Mouse (Mus musculus): ENCODE measurements at regions not wholly inside any gene's neighbourhood (a gene's known extent, or its start where the extent isn't known, plus 50 kb on each side); places are given as distances from the start of the nearest gene placed in this dataset.

GRCm38 (mm10) chr1:190038046-190038445 is 115.9 kb upstream of the Smyd2 start:
- H3K4me1 ChIP-seq (replicated peaks) = peaks cover 25% of the 10 kb centered on the region
- H3K27me3 ChIP-seq (ENCODE audit: insufficient read depth, poor library complexity, severe bottlenecking) = no peaks in the 10 kb centered on the region
- no peak overlapping the region for H3K4me3 ChIP-seq
- WGBS = 44% methylated on average over 5 of the region's 5 CpGs
- H3K36me3 ChIP-seq = no peaks in the 10 kb centered on the region
- DNase-seq (ENCODE audit: low spot score) = no peak
- no peaks in the 10 kb centered on the region for H3K9me3 ChIP-seq
- H3K27ac ChIP-seq = no peak overlapping the region

- Histone ChIP-seq H3K27ac (no peak overlapping the region), H3K4me1 (replicated peaks) (peaks cover 25% of the 10 kb centered on the region), H3K27me3 (ENCODE audit: insufficient read depth, poor library complexity, severe bottlenecking) (no peaks in the 10 kb centered on the region), H3K36me3 (no peaks in the 10 kb centered on the region), H3K4me3 (no peak overlapping the region), H3K9me3 (no peaks in the 10 kb centered on the region)
- DNase-seq (ENCODE audit: low spot score) = no peak
- 76% methylated on average over 6 of the region's 6 CpGs for WGBS
These were observed 114.6 kb upstream of the Smyd2 start for GRCm38 (mm10) chr1:190036726-190037125.

DNA sequence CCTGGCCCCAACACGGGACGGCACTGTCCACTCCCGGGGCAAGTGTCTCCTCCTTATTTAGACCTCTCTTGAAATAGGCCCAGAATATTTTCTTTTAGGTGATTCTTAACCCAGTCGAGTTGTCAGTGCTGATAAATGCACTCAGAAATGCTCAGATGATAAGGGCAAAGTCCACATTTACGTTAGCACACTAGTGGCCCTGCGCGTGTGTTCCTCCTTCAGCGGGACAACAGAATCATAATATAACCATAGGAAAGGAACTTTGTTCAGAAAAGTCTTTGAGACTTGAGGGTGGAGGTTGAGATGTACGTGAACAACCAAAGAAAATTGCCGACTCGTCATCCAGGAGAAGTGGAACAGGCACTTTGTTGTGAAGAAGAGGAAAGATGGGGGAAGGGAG is 113.8 kb upstream of the Smyd2 start:
- Histone ChIP-seq H3K36me3 (no peaks in the 10 kb centered on the region), H3K4me3 (no peak overlapping the region), H3K27ac (no peak overlapping the region), H3K27me3 (ENCODE audit: insufficient read depth, poor library complexity, severe bottlenecking) (no peaks in the 10 kb centered on the region), H3K4me1 (replicated peaks) (peaks cover 25% of the 10 kb centered on the region), H3K9me3 (no peaks in the 10 kb centered on the region)
- whole genome bisulfite sequencing = 93% methylated on average over 11 of the region's 11 CpGs
- no peak for DNase-seq (ENCODE audit: low spot score)

GRCm38 (mm10) chr1:190034091-190034490 is 111.9 kb upstream of the Smyd2 start:
- no peaks in the 10 kb centered on the region for H3K27me3 ChIP-seq (ENCODE audit: insufficient read depth, poor library complexity, severe bottlenecking)
- H3K36me3 ChIP-seq = no peaks in the 10 kb centered on the region
- 0 out of 2 replicates have a peak overlapping the region, but pooled peaks have one; percentile 16 for H3K27ac ChIP-seq
- H3K4me1 ChIP-seq (replicated peaks) = peaks cover 25% of the 10 kb centered on the region
- no peak for DNase-seq (ENCODE audit: low spot score)
- 61% methylated on average over 5 of the region's 5 CpGs for WGBS
- H3K9me3 ChIP-seq = no peaks in the 10 kb centered on the region
- H3K4me3 ChIP-seq = no peak overlapping the region

DNA sequence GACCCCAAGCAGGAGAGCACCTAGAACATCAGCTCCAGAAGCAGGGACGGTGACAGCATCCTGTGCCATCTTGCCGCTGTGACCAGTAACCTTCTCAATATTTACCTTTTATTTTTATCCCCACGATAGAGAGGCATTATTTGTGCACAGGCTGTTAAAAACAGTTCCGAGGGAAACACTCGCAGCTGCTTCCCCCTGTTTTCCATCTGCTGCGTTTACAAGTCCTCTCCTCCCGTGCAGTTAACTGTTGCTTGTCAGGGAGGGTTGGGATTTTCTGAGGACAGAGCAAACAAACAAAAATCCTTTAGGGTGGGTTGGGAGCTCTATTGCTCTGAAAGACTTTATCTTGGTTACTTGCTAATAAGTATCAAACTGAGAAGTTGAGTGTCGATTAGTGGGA is 105.4 kb upstream of the Smyd2 start:
- no peak for DNase-seq (ENCODE audit: low spot score)
- Histone ChIP-seq H3K9me3 (no peaks in the 10 kb centered on the region), H3K4me1 (replicated peaks) (no peaks in the 10 kb centered on the region), H3K36me3 (no peaks in the 10 kb centered on the region), H3K27me3 (ENCODE audit: insufficient read depth, poor library complexity, severe bottlenecking) (no peaks in the 10 kb centered on the region), H3K27ac (no peak overlapping the region), H3K4me3 (no peak overlapping the region)
- 57% methylated on average over 8 of the region's 8 CpGs for WGBS

- no peaks in the 10 kb centered on the region for H3K9me3 ChIP-seq
- H3K27me3 ChIP-seq (ENCODE audit: insufficient read depth, poor library complexity, severe bottlenecking) = peaks cover 7% of the 10 kb centered on the region; the same call in 1 of the 2 replicates
- H3K36me3 ChIP-seq = no peaks in the 10 kb centered on the region
- WGBS = 76% methylated on average over 6 of the region's 6 CpGs
- no peak overlapping the region for H3K27ac ChIP-seq
- H3K4me3 ChIP-seq = no peak overlapping the region
- peaks cover 20% of the 10 kb centered on the region for H3K4me1 ChIP-seq (replicated peaks)
- DNase-seq (ENCODE audit: low spot score) = no peak
These were observed 87.3 kb upstream of the Smyd2 start for GRCm38 (mm10) chr1:190009466-190009865.

- Histone ChIP-seq H3K4me3 (no peak overlapping the region), H3K27me3 (ENCODE audit: insufficient read depth, poor library complexity, severe bottlenecking) (peaks cover 7% of the 10 kb centered on the region; the same call in 1 of the 2 replicates), H3K36me3 (no peaks in the 10 kb centered on the region), H3K27ac (no peak overlapping the region), H3K4me1 (replicated peaks) (peaks cover 20% of the 10 kb centered on the region), H3K9me3 (no peaks in the 10 kb centered on the region)
- DNase-seq (ENCODE audit: low spot score) = no peak
- WGBS = 71% methylated on average over 7 of the region's 7 CpGs
These were observed 85.1 kb upstream of the Smyd2 start for GRCm38 (mm10) chr1:190007271-190007670.

DNA sequence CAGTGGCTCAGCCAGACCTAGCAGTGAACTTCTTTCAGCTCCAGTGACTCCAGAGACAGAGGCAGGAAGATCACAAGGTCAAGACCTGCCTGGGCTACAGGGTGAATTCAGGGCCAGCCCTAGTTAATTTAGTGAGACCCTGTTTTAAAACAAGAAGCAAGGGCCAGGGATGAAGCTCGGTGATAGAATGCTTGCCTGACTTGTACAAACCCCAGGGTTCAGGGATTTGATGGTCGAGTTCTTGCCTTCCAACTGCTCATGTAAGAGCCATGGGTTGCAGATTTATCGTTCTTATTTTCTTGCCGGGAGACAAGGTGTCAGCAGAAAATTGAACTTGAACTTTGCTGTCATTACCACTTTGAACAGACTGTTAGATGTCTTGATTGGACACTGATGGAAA is 78.9 kb upstream of the Smyd2 start:
- Histone ChIP-seq H3K4me3 (no peak overlapping the region), H3K36me3 (no peaks in the 10 kb centered on the region), H3K4me1 (replicated peaks) (0 out of 2 replicates have a peak, but pooled peaks cover 3% of the 10 kb centered on the region), H3K27ac (no peak overlapping the region), H3K9me3 (no peaks in the 10 kb centered on the region), H3K27me3 (ENCODE audit: insufficient read depth, poor library complexity, severe bottlenecking) (no peaks in the 10 kb centered on the region)
- WGBS = 79% methylated on average over 4 of the region's 4 CpGs
- no peak for DNase-seq (ENCODE audit: low spot score)

GRCm38 (mm10) chr1:189993706-189994105 is 71.5 kb upstream of the Smyd2 start:
- Histone ChIP-seq H3K4me3 (no peak overlapping the region), H3K36me3 (no peaks in the 10 kb centered on the region), H3K27me3 (ENCODE audit: insufficient read depth, poor library complexity, severe bottlenecking) (no peaks in the 10 kb centered on the region; the same call in 1 of the 2 replicates), H3K27ac (no peak overlapping the region), H3K9me3 (no peaks in the 10 kb centered on the region), H3K4me1 (replicated peaks) (peaks cover 24% of the 10 kb centered on the region; the same call in 1 of the 2 replicates)
- 65% methylated on average over 5 of the region's 5 CpGs for WGBS
- no peak for DNase-seq (ENCODE audit: low spot score)

DNA sequence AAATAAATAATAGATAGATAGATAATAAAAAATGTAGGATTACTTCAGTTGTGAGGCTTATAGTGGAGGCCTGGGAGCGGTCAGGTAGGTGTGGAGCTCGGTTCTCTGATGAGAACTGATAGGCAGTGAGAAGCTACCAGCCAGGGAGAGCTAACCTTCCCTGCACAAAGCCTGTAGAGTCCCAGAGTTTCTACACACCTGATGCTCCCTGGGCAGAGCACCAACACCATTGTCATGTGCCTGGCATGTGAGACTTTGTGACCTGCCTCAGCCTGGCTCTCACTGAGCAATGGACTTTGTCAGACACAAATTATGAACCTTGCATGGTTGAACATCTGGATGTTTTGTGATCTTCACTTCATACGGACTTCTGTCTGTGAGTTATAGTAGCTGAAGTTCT is 71.1 kb upstream of the Smyd2 start:
- Histone ChIP-seq H3K9me3 (no peaks in the 10 kb centered on the region), H3K27me3 (ENCODE audit: insufficient read depth, poor library complexity, severe bottlenecking) (peaks cover 4% of the 10 kb centered on the region; the same call in 1 of the 2 replicates), H3K4me1 (replicated peaks) (peaks cover 24% of the 10 kb centered on the region; the same call in 1 of the 2 replicates), H3K4me3 (no peak overlapping the region), H3K27ac (no peak overlapping the region), H3K36me3 (no peaks in the 10 kb centered on the region)
- WGBS = 91% methylated on average over 3 of the region's 3 CpGs
- DNase-seq (ENCODE audit: low spot score) = no peak

GRCm38 (mm10) chr1:189991089-189991488 is 68.9 kb upstream of the Smyd2 start:
- Histone ChIP-seq H3K36me3 (no peaks in the 10 kb centered on the region), H3K27me3 (ENCODE audit: insufficient read depth, poor library complexity, severe bottlenecking) (peaks cover 4% of the 10 kb centered on the region; the same call in 1 of the 2 replicates), H3K9me3 (no peaks in the 10 kb centered on the region), H3K4me3 (no peak overlapping the region), H3K27ac (peak overlapping the region; percentile 45; the same call in 1 of the 2 replicates), H3K4me1 (replicated peaks) (peaks cover 24% of the 10 kb centered on the region; the same call in 1 of the 2 replicates)
- WGBS = 94% methylated on average over 3 of the region's 3 CpGs
- no peak for DNase-seq (ENCODE audit: low spot score)

DNA sequence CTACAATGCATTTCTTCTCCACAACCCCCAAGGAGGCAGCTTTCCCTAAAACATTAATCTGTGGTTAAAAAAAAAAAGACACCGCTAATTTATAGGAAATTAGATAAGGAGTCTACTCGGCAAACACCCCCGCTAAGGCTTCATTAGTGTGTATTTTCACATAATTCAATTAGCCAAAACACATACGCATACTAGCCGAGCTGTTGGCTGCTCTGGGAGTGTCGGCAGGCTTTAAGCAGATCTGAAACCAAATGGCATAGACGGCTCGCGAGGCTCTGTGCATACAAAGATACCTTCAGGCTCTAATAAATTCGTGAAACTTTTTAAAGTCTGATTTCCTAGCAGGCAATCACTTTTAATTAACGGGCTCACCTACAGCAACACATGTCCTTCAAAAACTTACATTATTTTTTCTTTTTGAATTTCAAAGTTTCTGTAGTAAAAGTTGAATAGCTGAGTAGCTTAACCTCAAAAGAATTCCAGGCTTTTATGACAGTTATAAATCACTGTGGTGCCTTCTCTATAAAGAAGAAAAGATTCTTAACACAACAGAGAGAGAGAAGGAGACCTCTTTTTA is 68.0 kb upstream of the Smyd2 start:
- WGBS = 60% methylated on average over 11 of the region's 11 CpGs

GRCm38 (mm10) chr1:189989376-189989775 is 67.2 kb upstream of the Smyd2 start:
- Histone ChIP-seq H3K4me1 (replicated peaks) (peaks cover 20% of the 10 kb centered on the region; the same call in 1 of the 2 replicates), H3K4me3 (no peak overlapping the region), H3K36me3 (no peaks in the 10 kb centered on the region), H3K27ac (no peak overlapping the region), H3K27me3 (ENCODE audit: insufficient read depth, poor library complexity, severe bottlenecking) (peaks cover 4% of the 10 kb centered on the region; the same call in 1 of the 2 replicates), H3K9me3 (no peaks in the 10 kb centered on the region)
- 45% methylated on average over 14 of the region's 14 CpGs for WGBS
- peak; percentile 12 for DNase-seq (ENCODE audit: low spot score)

More for the DNA sequence above, 68.0 kb upstream of the Smyd2 start:
- H3K27ac ChIP-seq = no peak overlapping the region
- peaks cover 24% of the 10 kb centered on the region; the same call in 1 of the 2 replicates for H3K4me1 ChIP-seq (replicated peaks)
- no peaks in the 10 kb centered on the region for H3K36me3 ChIP-seq
- no peaks in the 10 kb centered on the region for H3K9me3 ChIP-seq
- DNase-seq (ENCODE audit: low spot score) = no peak
- peaks cover 4% of the 10 kb centered on the region; the same call in 1 of the 2 replicates for H3K27me3 ChIP-seq (ENCODE audit: insufficient read depth, poor library complexity, severe bottlenecking)
- no peak overlapping the region for H3K4me3 ChIP-seq
